Mouse (Mus musculus) olfactory bulb, adult 2 months (tissue): Measurements from ENCODE around the gene Sept1. TPM values are rescaled to one million over a fixed set of nuclear protein-coding genes. Genes with fewer than 3 reads are reported as not detected.

Source experiments
- H3K27ac ChIP-seq: fragments of 200-500 bp; 2 replicates; pipeline ENCODE4 v1.5.1; 2012; ENCODE audit warnings: low read depth, low read length; ENCODE audit not compliant: insufficient read depth
- H3K4me1 ChIP-seq: fragments of 200-500 bp; 2 replicates; pipeline ENCODE4 v1.6.1; 2012; ENCODE audit warnings: low read length; ENCODE audit not compliant: control insufficient read depth, insufficient read depth
- H3K4me3 ChIP-seq: fragments of 200-500 bp; 2 replicates; pipeline ENCODE4 v1.5.1; 2012; ENCODE audit warnings: mild to moderate bottlenecking, low read depth, low read length, moderate library complexity; ENCODE audit not compliant: insufficient read depth
- CTCF ChIP-seq: fragments of 200-500 bp; IDR thresholded peaks from 2 replicates; pipeline ENCODE4 v1.5.1; 2012; ENCODE audit warnings: low read depth, mild to moderate bottlenecking, low read length, moderate library complexity; ENCODE audit not compliant: insufficient read depth
- POLR2A ChIP-seq: fragments of 200-500 bp; IDR thresholded peaks from 2 replicates; pipeline ENCODE4 v1.6.1; 2012; ENCODE audit warnings: mild to moderate bottlenecking, low read depth, low read length, moderate library complexity; ENCODE audit not compliant: insufficient read depth
- WGBS: fragments of 180-500 bp; shearing (Covaris S2); methylation state at CpG from one replicate; pipeline ENCODE4 v1.1.7; 2018; 5-methylcytosine and 5-hydroxymethylcytosine counted together
- polyA plus RNA-seq: library from polyadenylated mRNA; stranded (reverse); fragments of >200 nt; gene quantifications from 2 replicates; pipeline ENCODE4 v1.2.4, GENCODE M21; 2012; ENCODE audit warnings: low replicate concordance; ENCODE audit not compliant: missing spikeins, insufficient read depth, insufficient read length

Gene Sept1
- polyA plus RNA-seq, 1 experiment, result 2,394 TPM

DNA sequence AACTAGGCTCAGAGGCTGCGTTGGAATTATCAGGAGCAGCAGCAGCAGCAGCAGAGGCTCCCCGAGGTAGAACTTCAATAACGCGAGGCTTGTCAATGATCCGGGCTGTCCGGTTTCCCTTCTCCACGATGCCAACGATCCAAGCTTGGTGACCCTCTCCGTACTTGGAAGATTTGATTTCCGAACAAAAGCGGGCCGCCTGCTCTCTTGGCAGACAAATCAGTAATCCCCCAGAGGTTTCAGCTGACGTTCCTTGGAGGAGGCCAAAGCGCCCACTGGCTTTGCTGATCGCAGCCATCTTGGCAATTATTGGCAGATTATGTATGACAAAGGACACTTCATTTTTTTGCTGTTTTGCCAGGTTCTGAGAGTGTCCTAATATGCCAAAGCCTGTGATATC, 39.6 kb upstream of the Sept1 start:
- H3K4me3 ChIP-seq, result no peak overlapping the region
- no peak overlapping the region for H3K27ac ChIP-seq
- no peak for TF ChIP-seq CTCF
- TF ChIP-seq POLR2A, result no peak
- peaks cover 11% of the 10 kb centered on the region for H3K4me1 ChIP-seq
- WGBS, result 85% methylated on average over 15 of the region's 15 CpGs

GRCm38 (mm10) chr7:127271093-127271492, 38.2 kb upstream of the Sept1 start:
- no peak for TF ChIP-seq POLR2A
- no peak overlapping the region for H3K4me3 ChIP-seq
- H3K4me1 ChIP-seq, result peaks cover 13% of the 10 kb centered on the region
- no peak overlapping the region for H3K27ac ChIP-seq
- WGBS, result 96% methylated on average over 4 of the region's 4 CpGs

GRCm38 (mm10) chr7:127270666-127271065, 37.7 kb upstream of the Sept1 start:
- TF ChIP-seq POLR2A, result no peak
- TF ChIP-seq CTCF, result no peak
- WGBS, result 96% methylated on average over 5 of the region's 5 CpGs
- H3K27ac ChIP-seq, result no peak overlapping the region
- peaks cover 13% of the 10 kb centered on the region for H3K4me1 ChIP-seq
- no peak overlapping the region for H3K4me3 ChIP-seq

DNA sequence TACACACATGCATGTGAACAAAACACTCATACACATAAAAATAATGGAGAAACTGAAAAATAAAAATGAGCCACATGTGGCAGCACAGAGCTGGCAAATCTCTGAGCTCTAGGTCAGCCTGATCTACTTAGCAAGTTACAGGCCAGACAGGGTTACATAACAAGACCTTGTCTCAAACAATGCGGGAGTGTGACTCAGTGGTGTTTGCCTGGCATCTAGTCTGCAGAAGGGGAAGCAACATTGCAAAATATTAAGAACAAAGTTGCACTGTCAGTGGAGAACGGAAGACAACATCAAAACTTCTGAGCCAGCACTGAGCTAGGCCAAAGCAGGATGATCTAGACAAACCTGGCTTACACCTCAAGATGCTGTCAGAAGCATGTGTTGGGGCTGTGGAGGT, 37.3 kb upstream of the Sept1 start:
- Histone ChIP-seq H3K4me1 (peaks cover 13% of the 10 kb centered on the region), H3K27ac (no peak overlapping the region), H3K4me3 (no peak overlapping the region)
- TF ChIP-seq CTCF, result no peak
- no peak for TF ChIP-seq POLR2A
- 63% methylated on average over 2 of the region's 2 CpGs for WGBS

- TF ChIP-seq CTCF (no peak), POLR2A (no peak)
- WGBS, result 96% methylated on average over 3 of the region's 3 CpGs
- Histone ChIP-seq H3K4me3 (no peak overlapping the region), H3K4me1 (peaks cover 2% of the 10 kb centered on the region; the same call in 1 of the 2 replicates), H3K27ac (no peak overlapping the region)
Observed at GRCm38 (mm10) chr7:127263526-127263925, 30.6 kb upstream of the Sept1 start.

GRCm38 (mm10) chr7:127262218-127262961, 29.5 kb upstream of the Sept1 start:
- WGBS, result 80% methylated on average over 10 of the region's 10 CpGs
- Histone ChIP-seq H3K27ac (no peak overlapping the region), H3K4me1 (peaks cover 2% of the 10 kb centered on the region; the same call in 1 of the 2 replicates), H3K4me3 (no peak overlapping the region)
- TF ChIP-seq POLR2A (no peak), CTCF (no peak)

DNA sequence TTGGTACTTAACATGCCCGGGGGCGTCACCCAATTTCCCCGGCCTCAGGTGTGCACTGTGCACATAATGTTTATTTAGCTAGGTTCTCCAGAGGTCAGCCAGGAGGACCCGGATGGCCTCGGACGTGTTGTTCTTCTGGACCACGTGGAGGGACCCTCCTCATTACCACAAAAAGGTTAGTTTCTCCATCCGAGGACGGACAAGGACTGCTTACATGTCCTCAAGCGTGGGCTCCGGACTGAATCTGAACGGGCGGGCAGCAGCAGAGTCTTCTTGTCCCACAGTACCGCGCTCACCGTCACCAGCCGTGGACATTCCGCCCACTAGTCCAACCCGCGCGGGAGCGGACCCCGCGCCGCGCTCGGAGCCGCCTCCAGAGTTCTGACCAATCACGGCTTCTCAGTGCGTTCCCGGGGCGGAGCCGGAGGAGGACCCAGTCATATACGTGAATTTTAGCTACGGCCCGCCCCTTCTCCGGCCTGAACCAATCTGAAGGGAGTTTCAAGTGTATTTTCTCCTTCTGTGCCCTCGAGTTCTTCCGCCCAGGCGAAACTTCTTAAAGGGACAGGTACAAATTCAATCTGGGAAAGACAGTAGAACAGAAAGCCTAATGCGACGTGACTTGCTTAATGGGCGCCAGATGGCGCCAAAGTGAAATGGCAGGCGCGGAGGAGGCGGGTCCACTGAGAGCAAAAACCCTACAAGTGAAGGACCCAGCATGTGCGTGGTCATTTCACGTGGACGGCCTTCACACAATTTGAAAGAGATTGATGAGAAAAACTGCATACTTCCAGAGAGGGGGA, 27.6 kb upstream of the Sept1 start, which contains the start of gene Dctpp1:
Dctpp1 (minus strand) TSS at position 401 of the 803 bp plus-strand sequence.
- under 1% methylated on average over 50 of the region's 50 CpGs for WGBS
- no peaks in the 10 kb centered on the region for H3K4me1 ChIP-seq
- H3K4me3 ChIP-seq, result peak within 1 kb of the TSS; percentile 67
- peak within 1 kb of the TSS; percentile 7; the same call in 1 of the 2 replicates for H3K27ac ChIP-seq
- TF ChIP-seq POLR2A, result peak; percentile 63
- peak; percentile 79 for TF ChIP-seq CTCF

- Histone ChIP-seq H3K27ac (no peak overlapping the region), H3K4me3 (no peak overlapping the region), H3K4me1 (no peaks in the 10 kb centered on the region; the same call in 1 of the 2 replicates)
- WGBS, result 54% methylated on average over 8 of the region's 8 CpGs
- TF ChIP-seq CTCF, result no peak
Observed at GRCm38 (mm10) chr7:127259186-127259905, 26.4 kb upstream of the Sept1 start.

DNA sequence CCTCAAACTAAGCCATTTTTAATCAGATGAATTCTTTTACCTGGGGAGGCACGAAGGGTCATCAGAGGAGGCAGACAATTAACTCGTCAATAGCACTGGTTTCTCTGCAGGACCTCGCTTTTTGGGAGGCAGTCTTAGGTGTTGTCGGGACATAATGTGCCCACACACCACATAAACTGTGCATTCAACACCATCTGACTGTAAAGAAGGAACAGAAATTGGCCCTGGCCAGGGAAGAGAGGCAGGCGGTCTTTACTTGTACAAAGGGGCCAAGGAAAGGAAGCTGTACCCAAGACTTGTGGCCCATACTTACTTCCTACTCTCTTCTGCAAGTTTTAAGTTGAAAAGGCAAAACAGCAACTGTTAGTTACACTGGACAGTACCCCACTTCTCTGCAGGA, 23.6 kb upstream of the Sept1 start:
- no peak overlapping the region for H3K4me3 ChIP-seq
- no peak for TF ChIP-seq POLR2A
- TF ChIP-seq CTCF, result no peak
- peaks cover 2% of the 10 kb centered on the region; the same call in 1 of the 2 replicates for H3K4me1 ChIP-seq
- no peak overlapping the region for H3K27ac ChIP-seq
- WGBS, result 87% methylated on average over 5 of the region's 5 CpGs
